Mouse (Mus musculus) spleen, adult 2 months (tissue): Measurements from ENCODE around the gene R3hdm2. TPM values are rescaled to one million over a fixed set of nuclear protein-coding genes. Genes with fewer than 3 reads are reported as not detected.

Experiments used
- DNase-seq, 2 experiments: peaks; one replicate each; pipeline versions ENCODE4 v3.0.0 to v3.0.0-alpha.2; 2012 to 2021; ENCODE audit warnings: low spot score in 2 of 2, low read depth in 1 of 2
- H3K27ac ChIP-seq: fragments of 200-500 bp; 2 replicates; pipeline ENCODE4 v1.5.1; 2012; ENCODE audit warnings: low read length, inconsistent platforms; ENCODE audit not compliant: insufficient read depth
- H3K27me3 ChIP-seq: fragments of 200-500 bp; 2 replicates; pipeline ENCODE4 v1.6.1; 2012; ENCODE audit warnings: mild to moderate bottlenecking, moderate library complexity, low read length, inconsistent platforms; ENCODE audit not compliant: control insufficient read depth, insufficient read depth
- H3K36me3 ChIP-seq: fragments of 200-500 bp; 2 replicates; pipeline ENCODE4 v1.6.1; 2012; ENCODE audit warnings: mild to moderate bottlenecking, low read length, inconsistent platforms; ENCODE audit not compliant: control insufficient read depth, insufficient read depth
- H3K4me1 ChIP-seq: fragments of 200-500 bp; 2 replicates; pipeline ENCODE4 v1.6.1; 2011; ENCODE audit warnings: inconsistent platforms; ENCODE audit not compliant: control insufficient read depth, insufficient read depth, insufficient read length
- H3K4me3 ChIP-seq: fragments of 200-500 bp; 2 replicates; pipeline ENCODE4 v1.5.1; 2011; ENCODE audit warnings: mild to moderate bottlenecking, inconsistent platforms; ENCODE audit not compliant: insufficient read depth, insufficient read length; ENCODE audit errors: extremely low read depth
- CTCF ChIP-seq: fragments of 200-500 bp; IDR thresholded peaks from 2 replicates; pipeline ENCODE4 v1.5.1; 2011; ENCODE audit warnings: mild to moderate bottlenecking, inconsistent platforms; ENCODE audit not compliant: insufficient read depth, insufficient read length, insufficient replicate concordance; ENCODE audit errors: extremely low read depth
- POLR2A ChIP-seq: fragments of 200-500 bp; IDR thresholded peaks from 2 replicates; pipeline ENCODE4 v1.6.1; 2011; ENCODE audit warnings: low read depth, low read length, inconsistent platforms
- WGBS: fragments of 180-500 bp; shearing (Covaris S2); methylation state at CpG from one replicate; pipeline ENCODE4 v1.1.7; 2018; 5-methylcytosine and 5-hydroxymethylcytosine counted together
- polyA plus RNA-seq: library from polyadenylated mRNA; depleted of rRNA; stranded (reverse); fragments of >200 nt; gene quantifications from 2 replicates; pipeline ENCODE4 v1.2.3, GENCODE M21; 2012

Gene R3hdm2
- polyA plus RNA-seq, 1 experiment: 67.6 TPM

DNA sequence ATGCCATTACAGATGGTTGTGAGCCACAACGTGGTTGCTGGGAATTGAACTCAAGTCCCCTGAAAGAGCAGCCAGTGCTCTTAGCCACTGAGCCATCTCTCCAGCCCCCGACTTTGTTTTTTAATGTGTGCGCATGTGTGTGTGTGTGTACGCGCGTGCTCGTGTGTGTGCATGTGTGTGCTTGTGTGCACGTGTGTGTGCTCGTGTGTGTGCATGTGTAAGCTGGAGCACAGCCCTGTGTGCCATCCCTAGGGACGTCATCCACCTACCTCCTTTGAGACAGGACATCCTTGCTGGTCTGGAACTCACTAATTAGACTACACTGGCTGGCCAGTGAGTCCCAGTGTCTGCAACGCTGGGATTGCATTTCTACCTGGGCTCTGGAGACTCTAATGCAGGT lies 27.4 kb upstream of the R3hdm2 start:
- Histone ChIP-seq H3K27me3 (no peaks in the 10 kb centered on the region), H3K27ac (no peak overlapping the region), H3K4me3 (no peak overlapping the region)

GRCm38 (mm10) chr10:127353909-127354895 lies 25.9 kb upstream of the R3hdm2 start, which contains the start of gene Inhbe:
Inhbe (minus strand) TSS chr10:127354411.
- WGBS: 37% methylated on average over 18 of the region's 18 CpGs
- no peak for TF ChIP-seq CTCF
- TF ChIP-seq POLR2A: no peak
- no peak for DNase-seq
- Histone ChIP-seq H3K27me3 (no peaks in the 10 kb centered on the region), H3K4me1 (no peaks in the 10 kb centered on the region; the same call in 1 of the 2 replicates), H3K27ac (no peak within 1 kb of the TSS), H3K4me3 (no peak within 1 kb of the TSS), H3K36me3 (no peaks in the 10 kb centered on the region)

More for the DNA sequence above, 27.4 kb upstream of the R3hdm2 start:
- no peaks in the 10 kb centered on the region; the same call in 1 of the 2 replicates for H3K4me1 ChIP-seq
- 88% methylated on average over 11 of the region's 11 CpGs for WGBS
- DNase-seq: no peak
- TF ChIP-seq POLR2A (no peak), CTCF (no peak)
- H3K36me3 ChIP-seq: no peaks in the 10 kb centered on the region

- DNase-seq: no peak
- TF ChIP-seq CTCF (no peak), POLR2A (no peak)
- Histone ChIP-seq H3K27ac (no peak overlapping the region), H3K4me1 (no peaks in the 10 kb centered on the region; the same call in 1 of the 2 replicates), H3K4me3 (no peak overlapping the region), H3K36me3 (no peaks in the 10 kb centered on the region), H3K27me3 (no peaks in the 10 kb centered on the region)
- WGBS: 88% methylated on average over 10 of the region's 10 CpGs
Measured at GRCm38 (mm10) chr10:127355336-127355735, 24.8 kb upstream of the R3hdm2 start.

DNA sequence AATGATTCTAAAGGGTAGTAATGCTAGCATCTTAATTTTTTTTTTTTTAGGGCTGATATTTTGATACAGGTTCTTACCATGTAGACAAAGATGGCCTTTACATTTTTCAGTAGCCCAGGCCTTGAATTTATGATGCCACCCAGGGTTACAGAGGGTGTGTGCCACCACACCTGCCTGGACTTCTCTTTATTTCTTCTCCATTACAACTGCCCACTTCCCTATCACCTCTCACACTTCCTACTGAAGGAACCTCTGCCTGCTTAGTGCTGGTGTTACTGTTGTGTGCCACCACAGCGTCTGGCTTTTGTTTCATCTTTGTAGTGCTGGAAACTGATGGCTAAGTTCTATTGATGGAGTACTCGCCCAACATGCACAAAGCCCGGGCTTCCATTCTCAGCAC lies 19.4 kb upstream of the R3hdm2 start:
- TF ChIP-seq POLR2A (no peak), CTCF (no peak)
- Histone ChIP-seq H3K4me1 (no peaks in the 10 kb centered on the region; the same call in 1 of the 2 replicates), H3K27me3 (no peaks in the 10 kb centered on the region), H3K36me3 (no peaks in the 10 kb centered on the region), H3K27ac (no peak overlapping the region), H3K4me3 (no peak overlapping the region)
- no peak for DNase-seq
- WGBS: 47% methylated on average over 3 of the region's 3 CpGs

- 89% methylated on average over 5 of the region's 5 CpGs for WGBS
- TF ChIP-seq POLR2A (no peak), CTCF (no peak)
- Histone ChIP-seq H3K4me1 (no peaks in the 10 kb centered on the region), H3K27me3 (no peaks in the 10 kb centered on the region), H3K4me3 (no peak overlapping the region), H3K36me3 (no peaks in the 10 kb centered on the region), H3K27ac (no peak overlapping the region)
- no peak for DNase-seq
Measured at GRCm38 (mm10) chr10:127367116-127367515, 13.0 kb upstream of the R3hdm2 start.

GRCm38 (mm10) chr10:127368273-127368672 lies 11.9 kb upstream of the R3hdm2 start:
- 96% methylated on average over 2 of the region's 2 CpGs for WGBS
- Histone ChIP-seq H3K4me1 (no peaks in the 10 kb centered on the region), H3K27ac (no peak overlapping the region), H3K27me3 (no peaks in the 10 kb centered on the region), H3K4me3 (no peak overlapping the region), H3K36me3 (no peaks in the 10 kb centered on the region)
- TF ChIP-seq POLR2A (no peak), CTCF (no peak)
- DNase-seq: no peak
